Mouse (Mus musculus): ENCODE results near the gene Olfr92.

DNA sequence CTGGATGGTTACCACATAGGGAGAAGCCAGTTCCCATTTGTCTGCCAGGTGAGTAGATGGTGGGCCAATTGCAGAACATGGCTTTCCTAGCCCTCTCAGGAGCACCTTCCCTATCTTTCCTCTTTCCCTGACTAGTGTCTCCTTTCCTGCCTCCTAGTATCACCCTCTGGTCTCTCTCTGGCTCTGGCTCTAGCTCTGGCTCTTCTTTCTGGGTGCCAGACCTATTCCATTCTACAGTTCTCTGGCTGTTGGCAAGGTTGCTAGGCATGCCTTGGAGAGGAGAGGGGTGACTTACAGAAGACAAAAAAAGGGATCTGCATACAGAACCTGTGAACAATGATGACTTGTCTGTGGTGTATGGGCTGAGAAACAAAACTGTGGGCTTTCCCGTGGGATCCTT lies 52.0 kb downstream of the Olfr92 start:
- TF ChIP-seq CTCF (IDR thresholded peaks at IDR 0.05; ENCODE audit: extremely low read depth, insufficient read depth, low read length) (no peak), POLR2A (IDR thresholded peaks at IDR 0.05; ENCODE audit: extremely low read depth, insufficient read depth, low read length) (no peak)
